Mouse (Mus musculus): ENCODE measurements around the gene Rnf121. TPM values are rescaled to one million over a fixed set of nuclear protein-coding genes. Genes with fewer than 3 reads are reported as not detected.

The Rnf121 gene
- polyA plus RNA-seq, 1 experiment from 2014 or later, result 32.8 TPM

DNA sequence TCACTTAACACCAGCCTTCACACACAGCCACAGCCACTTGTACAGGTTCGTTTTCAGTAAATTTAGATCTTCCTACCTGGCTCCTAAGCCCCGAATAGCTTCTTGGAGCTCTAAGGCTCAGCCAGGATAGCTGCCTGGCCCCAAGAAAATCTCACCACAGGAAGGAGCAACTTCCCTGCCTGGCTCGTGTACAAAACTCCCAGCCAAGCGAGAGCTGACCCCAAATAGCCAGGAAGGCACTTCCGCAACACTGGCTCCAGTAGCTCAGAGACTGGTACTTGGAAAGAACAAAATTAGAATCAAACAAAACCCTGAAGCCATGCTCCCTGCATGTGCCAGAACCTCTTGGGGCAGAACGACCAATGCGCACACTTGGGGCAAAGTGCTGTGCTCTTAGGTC lies 47.2 kb downstream of the Rnf121 start:
- no peaks in the 10 kb centered on the region for H3K9me3 ChIP-seq
- ATAC-seq (ENCODE audit: insufficient number of reproducible peaks, low FRiP score, low TSS enrichment, low read depth), result no peak
- no peaks in the 10 kb centered on the region for H3K27me3 ChIP-seq
- 82% methylated on average over 7 of the region's 7 CpGs for WGBS
- no peak overlapping the region for H3K4me2 ChIP-seq
- no peak overlapping the region for H3K4me3 ChIP-seq
- peaks cover 94% of the 10 kb centered on the region for H3K36me3 ChIP-seq
- H3K27ac ChIP-seq, result 0 out of 2 replicates have a peak overlapping the region, but pooled peaks have one; percentile 6
- no peaks in the 10 kb centered on the region for H3K4me1 ChIP-seq
- H3K9ac ChIP-seq, result no peak overlapping the region

DNA sequence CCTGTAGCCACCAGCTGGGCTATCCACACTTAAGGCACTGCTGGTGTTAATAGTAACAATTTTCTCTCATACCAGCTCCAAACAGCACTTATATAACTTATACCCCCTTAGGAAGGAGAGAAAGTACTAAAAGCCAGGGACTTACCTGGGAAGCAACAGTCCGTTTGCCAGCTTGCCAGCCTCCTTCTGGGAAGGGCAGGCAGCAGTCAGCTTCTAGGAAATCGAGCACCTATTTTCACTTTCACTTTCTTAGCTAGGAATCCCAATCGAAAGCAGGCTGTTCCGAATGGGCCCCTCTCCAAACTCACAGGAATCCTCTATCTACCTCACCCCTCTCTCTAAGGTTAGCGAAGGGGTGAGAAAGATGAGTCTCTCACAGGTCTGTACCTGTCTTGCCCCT lies 47.8 kb downstream of the Rnf121 start:
- H3K27ac ChIP-seq, result 0 out of 2 replicates have a peak overlapping the region, but pooled peaks have one; percentile 11
- H3K4me3 ChIP-seq, result no peak overlapping the region
- no peak overlapping the region for H3K9ac ChIP-seq
- H3K27me3 ChIP-seq, result no peaks in the 10 kb centered on the region
- H3K4me2 ChIP-seq, result no peak overlapping the region
- no peaks in the 10 kb centered on the region for H3K4me1 ChIP-seq
- ATAC-seq (ENCODE audit: insufficient number of reproducible peaks, low FRiP score, low TSS enrichment, low read depth), result no peak
- H3K9me3 ChIP-seq, result no peaks in the 10 kb centered on the region
- H3K36me3 ChIP-seq, result peaks cover 94% of the 10 kb centered on the region
- WGBS, result 76% methylated on average over 5 of the region's 5 CpGs

DNA sequence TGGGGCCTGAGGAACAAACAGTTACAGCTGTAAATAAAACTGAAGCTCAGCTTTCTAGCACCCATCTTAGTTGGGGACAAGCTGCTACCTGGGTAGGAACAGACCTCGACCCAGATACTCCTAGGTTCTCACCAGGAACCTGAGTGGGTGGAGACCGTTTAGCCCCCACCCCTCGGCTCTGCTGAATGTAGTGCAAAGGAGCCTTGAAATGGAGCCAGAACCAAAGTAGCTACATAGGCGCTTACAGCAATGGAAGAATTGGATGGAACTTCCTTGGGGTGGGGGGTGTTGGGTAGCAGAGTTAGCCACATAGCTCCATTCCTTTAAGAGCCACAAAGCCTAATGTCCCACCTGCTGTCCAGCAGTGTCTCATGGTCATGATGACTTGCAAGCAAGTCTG lies 48.3 kb downstream of the Rnf121 start:
- H3K27ac ChIP-seq, result 0 out of 2 replicates have a peak overlapping the region, but pooled peaks have one; percentile 11
- H3K36me3 ChIP-seq, result peaks cover 94% of the 10 kb centered on the region
- no peaks in the 10 kb centered on the region for H3K9me3 ChIP-seq
- no peak overlapping the region for H3K4me2 ChIP-seq
- WGBS, result 80% methylated on average over 4 of the region's 4 CpGs
- no peaks in the 10 kb centered on the region for H3K4me1 ChIP-seq
- no peak overlapping the region for H3K4me3 ChIP-seq
- H3K27me3 ChIP-seq, result no peaks in the 10 kb centered on the region
- H3K9ac ChIP-seq, result no peak overlapping the region
- ATAC-seq (ENCODE audit: insufficient number of reproducible peaks, low FRiP score, low TSS enrichment, low read depth), result no peak

DNA sequence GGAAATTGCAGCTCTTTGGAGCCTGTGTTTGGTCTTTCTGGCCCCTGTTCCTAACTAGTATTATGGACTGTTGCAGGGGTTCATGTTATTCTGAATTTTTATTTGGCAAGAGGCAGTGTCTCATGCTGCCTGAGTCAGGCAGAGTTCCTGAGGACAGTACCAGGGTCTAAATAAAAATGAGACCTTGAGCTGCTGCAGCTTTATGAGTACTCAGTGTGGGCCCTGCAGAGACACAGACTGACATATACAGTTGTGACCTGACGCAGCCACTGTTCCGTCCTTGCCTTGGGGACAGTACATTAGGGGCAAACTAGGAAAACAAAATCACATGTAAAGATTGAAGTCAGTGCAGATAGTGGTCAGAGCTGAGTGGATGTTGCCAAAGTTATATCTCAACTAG lies 50.3 kb downstream of the Rnf121 start:
- WGBS, result 83% methylated on average over 2 of the region's 2 CpGs
- Histone ChIP-seq H3K4me2 (no peak overlapping the region), H3K4me3 (no peak overlapping the region), H3K9ac (no peak overlapping the region), H3K27ac (no peak overlapping the region), H3K27me3 (no peaks in the 10 kb centered on the region), H3K4me1 (no peaks in the 10 kb centered on the region), H3K9me3 (no peaks in the 10 kb centered on the region), H3K36me3 (peaks cover 100% of the 10 kb centered on the region)
- ATAC-seq (ENCODE audit: insufficient number of reproducible peaks, low FRiP score, low TSS enrichment, low read depth), result no peak

DNA sequence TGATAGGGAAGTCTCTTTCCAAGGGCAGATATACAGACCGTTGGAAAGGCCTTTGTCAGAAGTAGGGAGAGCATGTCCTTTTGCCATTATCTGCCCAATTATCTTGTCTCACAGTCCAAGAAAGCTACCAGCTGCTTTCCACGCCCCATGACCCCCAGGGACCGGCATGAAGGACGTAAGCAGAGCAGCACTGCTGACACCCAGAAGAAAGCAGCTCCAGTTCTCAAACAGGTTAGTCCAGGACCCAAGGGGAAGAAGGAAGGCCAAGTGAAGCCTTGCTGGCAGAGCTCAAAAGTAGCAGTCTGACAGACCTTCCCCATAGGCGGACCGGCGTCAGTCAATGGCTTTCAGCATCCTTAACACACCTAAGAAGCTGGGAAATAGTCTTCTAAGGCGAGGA lies 51.9 kb downstream of the Rnf121 start:
- no peak for ATAC-seq (ENCODE audit: insufficient number of reproducible peaks, low FRiP score, low TSS enrichment, low read depth)
- H3K27ac ChIP-seq, result no peak overlapping the region
- H3K4me3 ChIP-seq, result no peak overlapping the region
- H3K9ac ChIP-seq, result no peak overlapping the region
- no peaks in the 10 kb centered on the region for H3K27me3 ChIP-seq
- no peaks in the 10 kb centered on the region for H3K4me1 ChIP-seq
- H3K4me2 ChIP-seq, result no peak overlapping the region
- no peaks in the 10 kb centered on the region for H3K9me3 ChIP-seq
- H3K36me3 ChIP-seq, result peaks cover 100% of the 10 kb centered on the region
- 89% methylated on average over 8 of the region's 8 CpGs for WGBS

DNA sequence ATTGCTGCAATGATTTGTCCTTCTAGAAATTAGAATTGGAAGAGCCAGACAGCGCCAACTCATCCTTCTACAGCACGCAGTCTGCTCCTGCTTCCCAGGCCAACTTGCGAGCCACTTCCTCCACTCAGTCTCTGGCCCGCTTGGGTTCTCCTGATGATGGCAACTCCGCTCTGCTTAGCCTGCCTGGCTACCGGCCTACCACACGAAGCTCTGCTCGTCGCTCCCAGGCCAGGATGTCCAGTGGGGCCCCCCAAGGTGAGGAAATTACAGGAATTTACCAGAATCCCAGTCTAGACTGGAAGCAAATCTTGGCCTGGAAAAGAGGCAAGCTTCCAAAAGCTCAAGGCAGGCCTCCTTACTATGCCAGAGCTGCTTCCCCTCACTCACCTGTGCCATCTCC lies 53.4 kb downstream of the Rnf121 start:
- H3K9ac ChIP-seq, result no peak overlapping the region
- ATAC-seq (ENCODE audit: insufficient number of reproducible peaks, low FRiP score, low TSS enrichment, low read depth), result no peak
- 88% methylated on average over 9 of the region's 9 CpGs for WGBS
- no peaks in the 10 kb centered on the region for H3K9me3 ChIP-seq
- no peaks in the 10 kb centered on the region for H3K4me1 ChIP-seq
- no peak overlapping the region for H3K4me2 ChIP-seq
- H3K4me3 ChIP-seq, result no peak overlapping the region
- H3K27ac ChIP-seq, result no peak overlapping the region
- no peaks in the 10 kb centered on the region for H3K27me3 ChIP-seq
- H3K36me3 ChIP-seq, result peaks cover 98% of the 10 kb centered on the region

DNA sequence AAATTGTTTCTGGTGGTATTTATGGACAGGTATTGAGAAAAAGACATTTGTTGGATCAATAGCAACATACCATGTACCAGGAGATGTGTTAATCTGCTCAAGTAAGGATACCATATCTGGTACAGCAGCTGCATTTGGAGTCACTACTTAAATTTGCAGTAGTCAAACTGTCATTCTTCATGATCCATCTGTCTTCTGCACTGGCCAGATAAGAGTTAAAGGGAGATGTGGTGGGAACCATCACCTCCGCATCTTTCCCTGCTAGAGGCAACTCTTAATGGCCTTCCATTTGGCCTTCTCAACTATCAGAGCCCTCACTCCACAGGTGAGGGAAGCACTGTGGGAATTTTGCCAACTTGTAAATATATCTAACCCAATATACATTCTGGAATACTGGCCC lies 58.7 kb downstream of the Rnf121 start:
- H3K4me1 ChIP-seq, result no peaks in the 10 kb centered on the region; the same call in 1 of the 2 replicates
- no peaks in the 10 kb centered on the region for H3K9me3 ChIP-seq
- H3K9ac ChIP-seq, result no peak overlapping the region
- ATAC-seq (ENCODE audit: insufficient number of reproducible peaks, low FRiP score, low TSS enrichment, low read depth), result no peak
- 64% methylated on average over 1 of the region's 1 CpGs for WGBS
- peaks cover 96% of the 10 kb centered on the region for H3K36me3 ChIP-seq
- H3K27ac ChIP-seq, result no peak overlapping the region
- H3K4me3 ChIP-seq, result no peak overlapping the region
- no peak overlapping the region for H3K4me2 ChIP-seq
- H3K27me3 ChIP-seq, result no peaks in the 10 kb centered on the region

DNA sequence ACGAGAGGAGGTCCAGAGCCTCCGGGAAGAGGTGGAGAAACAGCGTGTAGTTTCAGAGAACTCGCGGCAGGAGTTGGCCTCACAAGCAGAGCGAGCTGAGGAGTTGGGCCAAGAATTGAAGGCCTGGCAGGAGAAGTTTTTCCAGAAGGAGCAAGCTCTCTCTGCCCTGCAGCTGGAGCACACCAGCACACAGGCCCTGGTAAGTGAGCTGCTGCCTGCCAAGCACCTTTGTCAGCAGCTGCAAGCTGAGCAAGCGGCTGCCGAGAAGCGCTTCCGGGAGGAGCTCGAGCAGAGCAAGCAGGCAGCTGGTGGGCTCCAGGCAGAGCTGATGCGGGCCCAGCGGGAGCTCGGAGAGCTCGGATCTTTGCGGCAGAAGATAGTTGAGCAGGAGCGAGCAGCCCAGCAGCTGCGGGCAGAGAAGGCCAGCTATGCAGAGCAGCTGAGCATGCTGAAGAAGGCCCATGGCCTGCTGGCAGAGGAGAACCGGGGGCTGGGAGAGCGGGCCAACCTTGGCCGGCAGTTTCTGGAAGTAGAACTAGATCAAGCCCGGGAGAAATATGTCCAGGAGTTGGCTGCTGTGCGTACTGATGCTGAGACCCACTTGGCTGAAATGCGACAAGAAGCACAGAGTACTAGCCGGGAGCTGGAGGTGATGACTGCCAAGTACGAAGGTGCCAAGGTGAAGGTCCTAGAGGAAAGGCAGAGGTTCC lies 64.2 kb downstream of the Rnf121 start:
- Histone ChIP-seq H3K27me3 (no peaks in the 10 kb centered on the region), H3K4me2 (no peak overlapping the region), H3K27ac (peak overlapping the region; percentile 79), H3K4me3 (no peak overlapping the region), H3K36me3 (peaks cover 96% of the 10 kb centered on the region), H3K9me3 (no peaks in the 10 kb centered on the region), H3K4me1 (peaks cover 10% of the 10 kb centered on the region), H3K9ac (no peak overlapping the region; the same call in 1 of the 2 replicates)
- WGBS, result 82% methylated on average over 26 of the region's 26 CpGs
- peak; percentile 60 for ATAC-seq (ENCODE audit: insufficient number of reproducible peaks, low FRiP score, low TSS enrichment, low read depth)

DNA sequence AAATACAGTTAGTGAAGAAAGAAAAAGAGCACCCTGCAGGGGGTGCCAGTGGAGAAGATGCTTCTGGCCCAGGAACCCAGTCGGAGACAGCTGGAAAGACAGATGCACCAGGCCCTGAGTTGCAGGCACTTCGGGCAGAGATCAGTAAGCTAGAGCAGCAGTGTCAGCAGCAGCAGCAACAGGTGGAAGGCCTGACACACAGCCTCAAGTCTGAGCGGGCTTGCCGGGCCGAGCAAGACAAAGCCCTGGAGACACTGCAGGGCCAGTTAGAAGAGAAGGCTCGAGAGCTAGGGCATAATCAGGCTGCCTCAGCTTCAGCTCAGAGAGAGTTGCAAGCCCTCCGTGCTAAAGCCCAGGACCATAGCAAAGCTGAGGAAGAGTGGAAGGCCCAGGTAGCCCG lies 65.0 kb downstream of the Rnf121 start:
- ATAC-seq (ENCODE audit: insufficient number of reproducible peaks, low FRiP score, low TSS enrichment, low read depth), result no peak
- Histone ChIP-seq H3K36me3 (peaks cover 96% of the 10 kb centered on the region), H3K27me3 (no peaks in the 10 kb centered on the region), H3K4me2 (no peak overlapping the region), H3K4me1 (peaks cover 10% of the 10 kb centered on the region), H3K27ac (peak overlapping the region; percentile 79), H3K9me3 (no peaks in the 10 kb centered on the region), H3K4me3 (no peak overlapping the region), H3K9ac (no peak overlapping the region)
- 82% methylated on average over 8 of the region's 8 CpGs for WGBS

DNA sequence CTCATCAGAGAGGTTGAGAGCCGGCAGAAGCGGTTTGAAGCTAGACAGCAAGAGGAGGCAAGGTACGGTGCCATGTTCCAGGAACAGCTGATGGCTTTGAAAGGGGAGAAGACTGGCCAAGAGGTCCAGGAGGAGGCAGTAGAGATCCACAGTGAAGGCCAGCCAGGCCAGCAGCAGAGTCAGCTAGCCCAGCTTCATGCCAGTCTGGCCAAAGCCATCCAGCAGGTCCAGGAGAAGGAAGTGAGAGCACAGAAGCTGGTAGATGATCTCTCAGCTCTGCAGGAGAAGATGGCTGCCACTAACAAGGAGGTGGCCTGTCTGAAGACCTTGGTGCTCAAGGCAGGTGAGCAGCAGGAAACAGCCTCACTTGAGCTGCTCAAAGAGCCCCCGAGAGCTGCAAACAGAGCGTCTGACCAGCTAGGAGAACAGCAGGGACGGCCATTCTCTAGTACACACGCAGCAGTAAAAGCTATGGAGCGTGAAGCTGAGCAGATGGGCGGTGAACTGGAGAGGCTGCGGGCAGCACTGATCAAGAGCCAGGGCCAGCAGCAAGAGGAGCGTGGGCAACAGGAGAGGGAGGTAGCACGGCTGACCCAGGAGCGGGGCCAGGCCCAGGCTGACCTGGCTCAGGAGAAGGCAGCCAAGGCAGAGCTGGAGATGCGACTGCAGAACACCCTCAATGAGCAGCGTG lies 65.7 kb downstream of the Rnf121 start:
- no peak overlapping the region for H3K4me3 ChIP-seq
- peaks cover 10% of the 10 kb centered on the region for H3K4me1 ChIP-seq
- peak overlapping the region; percentile 79 for H3K27ac ChIP-seq
- H3K9me3 ChIP-seq, result no peaks in the 10 kb centered on the region
- no peak overlapping the region for H3K4me2 ChIP-seq
- peaks cover 96% of the 10 kb centered on the region for H3K36me3 ChIP-seq
- no peak overlapping the region for H3K9ac ChIP-seq
- no peaks in the 10 kb centered on the region for H3K27me3 ChIP-seq
- 93% methylated on average over 15 of the region's 15 CpGs for WGBS
- ATAC-seq (ENCODE audit: insufficient number of reproducible peaks, low FRiP score, low TSS enrichment, low read depth), result no peak

DNA sequence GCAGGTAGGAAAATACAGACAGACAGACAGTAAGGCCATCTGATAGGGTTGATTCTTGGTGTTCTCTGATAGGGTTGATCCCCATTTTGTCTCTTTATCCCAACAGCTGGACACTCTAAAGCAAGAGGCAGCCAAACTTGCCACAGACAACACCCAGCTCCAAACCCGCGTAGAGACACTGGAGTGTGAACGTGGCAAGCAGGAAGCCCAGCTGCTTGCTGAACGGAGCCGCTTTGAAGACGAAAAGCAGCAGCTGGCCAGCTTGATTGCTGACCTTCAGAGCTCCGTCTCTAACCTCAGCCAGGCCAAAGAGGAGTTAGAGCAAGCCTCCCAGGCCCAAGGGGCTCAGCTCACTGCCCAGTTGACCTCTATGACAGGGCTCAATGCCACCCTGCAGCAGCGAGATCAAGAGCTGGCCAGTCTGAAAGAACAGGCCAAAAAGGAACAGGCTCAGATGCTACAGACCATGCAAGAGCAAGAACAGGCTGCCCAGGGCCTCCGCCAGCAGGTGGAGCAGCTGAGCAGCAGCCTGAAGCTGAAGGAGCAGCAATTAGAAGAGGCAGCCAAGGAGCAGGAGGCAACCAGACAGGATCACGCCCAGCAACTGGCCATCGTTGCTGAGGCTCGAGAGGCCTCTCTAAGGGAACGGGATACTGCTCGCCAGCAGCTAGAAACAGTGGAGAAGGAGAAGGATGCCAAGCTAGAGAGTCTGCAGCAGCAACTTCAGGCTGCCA lies 66.9 kb downstream of the Rnf121 start:
- no peak overlapping the region for H3K4me2 ChIP-seq
- no peak overlapping the region for H3K27ac ChIP-seq
- ATAC-seq (ENCODE audit: insufficient number of reproducible peaks, low FRiP score, low TSS enrichment, low read depth), result no peak
- H3K9me3 ChIP-seq, result no peaks in the 10 kb centered on the region
- H3K4me3 ChIP-seq, result no peak overlapping the region
- H3K4me1 ChIP-seq, result peaks cover 10% of the 10 kb centered on the region
- 52% methylated on average over 14 of the region's 14 CpGs for WGBS
- H3K9ac ChIP-seq, result no peak overlapping the region
- H3K27me3 ChIP-seq, result no peaks in the 10 kb centered on the region
- H3K36me3 ChIP-seq, result peaks cover 99% of the 10 kb centered on the region

DNA sequence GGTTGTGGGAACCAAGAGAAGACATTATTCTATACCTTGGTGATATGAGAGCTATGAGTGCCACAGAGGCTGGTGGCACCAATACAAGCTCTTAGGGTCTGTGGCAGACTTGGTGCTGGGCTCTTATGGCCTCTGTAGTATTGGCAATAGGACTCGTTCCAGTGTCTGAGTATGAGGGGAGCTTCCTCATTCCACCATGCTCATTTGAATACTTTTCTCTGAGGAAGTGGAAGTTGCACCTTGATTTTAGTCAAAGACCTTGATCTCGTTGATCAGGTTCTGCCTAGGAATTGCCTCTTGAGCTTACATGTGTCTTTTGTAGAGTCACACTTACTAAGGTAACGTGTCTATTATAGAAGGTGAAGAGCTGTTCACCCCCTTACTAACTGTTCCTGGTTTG lies 71.0 kb downstream of the Rnf121 start:
- Histone ChIP-seq H3K4me2 (no peak overlapping the region), H3K27ac (no peak overlapping the region), H3K36me3 (peaks cover 99% of the 10 kb centered on the region), H3K9ac (no peak overlapping the region), H3K9me3 (no peaks in the 10 kb centered on the region), H3K27me3 (no peaks in the 10 kb centered on the region), H3K4me3 (no peak overlapping the region), H3K4me1 (no peaks in the 10 kb centered on the region)
- 84% methylated on average over 3 of the region's 3 CpGs for WGBS
- ATAC-seq (ENCODE audit: insufficient number of reproducible peaks, low FRiP score, low TSS enrichment, low read depth), result no peak
